Mouse (Mus musculus) heart, embryonic 14.5 days (tissue): ENCODE measurements at regions not wholly inside any gene's neighbourhood (a gene's known extent, or its start where the extent isn't known, plus 50 kb on each side); places are given as distances from the start of the nearest gene placed in this dataset.

Source experiments
- ATAC-seq: fragments of 200-750 bp; cut with Nextera tagmentation; 2 replicates; pipeline ENCODE4 v1.8.0; 2017; ENCODE audit warnings: low read depth, moderate TSS enrichment; ENCODE audit not compliant: insufficient number of reproducible peaks, insufficient read depth, low FRiP score
- H3K27ac ChIP-seq, 2 experiments: fragments of 200-500 bp in 1 of 2; fragments of 300-500 bp in 1 of 2; sonication (generic) in 1 of 2; replicated peaks in 1 of 2; 2 replicates each; pipeline ENCODE4 v1.5.1; 2012 to 2014; ENCODE audit warnings: low read depth in 2 of 2, low read length in 2 of 2, control low read depth in 1 of 2, mild to moderate bottlenecking in 1 of 2, mixed read lengths in 1 of 2; ENCODE audit not compliant: control insufficient read depth in 1 of 2, insufficient read depth in 1 of 2
- H3K27me3 ChIP-seq: fragments of 300-500 bp; sonication (generic); 2 replicates; pipeline ENCODE4 v1.6.1; 2014; ENCODE audit warnings: mild to moderate bottlenecking, low read length, control low read depth; ENCODE audit not compliant: control insufficient read depth, insufficient read depth
- H3K36me3 ChIP-seq: fragments of 300-500 bp; sonication (generic); 2 replicates; pipeline ENCODE4 v1.6.1; 2014; ENCODE audit warnings: mild to moderate bottlenecking, control low read depth, low read length, mixed read lengths; ENCODE audit not compliant: control insufficient read depth, insufficient read depth
- H3K4me1 ChIP-seq, 2 experiments: fragments of 200-500 bp in 1 of 2; fragments of 300-500 bp in 1 of 2; sonication (generic) in 1 of 2; 2 replicates each; pipeline ENCODE4 v1.6.1; 2012 to 2014; ENCODE audit warnings: low read length in 2 of 2, control low read depth in 1 of 2, mixed read lengths in 1 of 2; ENCODE audit not compliant: control insufficient read depth in 2 of 2, insufficient read depth in 2 of 2
- H3K4me2 ChIP-seq: fragments of 300-500 bp; sonication (generic); 2 replicates; pipeline ENCODE4 v1.6.1; 2014; ENCODE audit warnings: mild to moderate bottlenecking, low read length
- H3K4me3 ChIP-seq, 2 experiments: fragments of 200-500 bp in 1 of 2; fragments of 300-500 bp in 1 of 2; sonication (generic) in 1 of 2; 2 replicates each; pipeline ENCODE4 v1.5.1; 2012 to 2014; ENCODE audit warnings: low read length in 2 of 2, mild to moderate bottlenecking in 2 of 2, control low read depth in 1 of 2, low read depth in 1 of 2, moderate library complexity in 1 of 2; ENCODE audit not compliant: control insufficient read depth in 1 of 2, insufficient read depth in 1 of 2
- H3K9ac ChIP-seq: fragments of 300-500 bp; sonication (generic); 2 replicates; pipeline ENCODE4 v1.6.1; 2014; ENCODE audit warnings: mild to moderate bottlenecking, low read length
- H3K9me3 ChIP-seq: fragments of 300-500 bp; sonication (generic); 2 replicates; pipeline ENCODE4 v1.6.1; 2016; ENCODE audit warnings: low read length, control low read depth; ENCODE audit not compliant: control insufficient read depth
- WGBS: fragments of 180-500 bp; shearing (Covaris S2); extraction: QIAGEN DNeasy Blood & Tissue Kit; methylation state at CpG from one replicate; pipeline ENCODE4 v1.1.7; 2014; 5-methylcytosine and 5-hydroxymethylcytosine counted together

DNA sequence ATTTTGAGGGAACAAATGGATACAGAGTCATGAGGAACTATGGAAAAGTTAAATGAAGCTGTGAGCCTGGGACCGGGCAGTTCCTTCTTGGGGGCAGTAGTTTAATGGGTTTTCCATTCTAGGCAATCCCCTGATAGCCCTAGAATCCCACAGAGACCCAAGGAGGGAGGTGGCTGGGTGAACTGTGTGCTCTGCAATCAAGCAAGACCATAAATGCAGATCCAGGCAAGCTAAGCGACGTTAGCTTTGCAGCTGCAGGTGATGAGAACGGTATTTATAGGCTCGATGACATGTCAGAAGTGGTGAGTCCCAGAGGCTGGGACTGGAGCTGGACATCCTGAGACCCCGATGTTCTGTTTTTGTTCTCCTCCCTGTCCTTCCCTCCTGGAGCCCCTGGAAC lies 108.2 kb downstream of the Zfp36l1 start:
- Histone ChIP-seq H3K9ac (no peak overlapping the region; the same call in none of the 2 replicates), H3K36me3 (no peaks in the 10 kb centered on the region), H3K27me3 (no peaks in the 10 kb centered on the region), H3K4me3 (no peak overlapping the region), H3K4me2 (no peak overlapping the region), H3K4me1 (peaks cover 22 to 37% of the 10 kb centered on the region in 2 experiments), H3K9me3 (no peaks in the 10 kb centered on the region), H3K27ac (peak overlapping the region; percentile 71 to 72)
- ATAC-seq, result 0 out of 2 replicates have a peak, but pooled peaks have one; percentile 60
- 23% methylated on average over 6 of the region's 6 CpGs for WGBS

DNA sequence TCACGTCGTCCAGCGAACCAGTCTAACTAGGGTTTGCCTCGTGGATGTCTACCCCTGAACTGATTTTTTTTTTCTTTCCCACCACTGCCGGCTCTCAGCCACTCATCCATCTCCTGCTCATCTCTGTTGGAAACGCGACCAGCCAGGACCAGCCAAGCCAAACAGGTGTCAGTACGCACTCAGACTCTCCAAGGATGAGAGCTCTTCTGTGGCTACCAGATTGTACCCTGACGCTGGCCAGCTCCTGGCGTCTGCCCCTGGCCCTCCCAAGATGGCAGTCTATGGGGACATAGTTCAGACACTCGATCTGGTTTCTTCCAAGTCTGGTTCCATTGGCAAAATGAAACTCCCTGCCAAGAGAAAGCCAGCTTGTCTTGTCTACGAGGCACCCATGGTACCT lies 109.3 kb downstream of the Zfp36l1 start:
- no peak overlapping the region for H3K4me2 ChIP-seq
- no peak overlapping the region for H3K9ac ChIP-seq
- 0 out of 4 replicates have a peak overlapping the region, but pooled peaks of 1 of the 2 experiments have one; percentile 72 for H3K27ac ChIP-seq
- H3K27me3 ChIP-seq, result no peaks in the 10 kb centered on the region
- no peaks in the 10 kb centered on the region for H3K36me3 ChIP-seq
- H3K9me3 ChIP-seq, result no peaks in the 10 kb centered on the region
- ATAC-seq, result no peak
- peaks cover 29 to 47% of the 10 kb centered on the region in 2 experiments for H3K4me1 ChIP-seq
- WGBS, result 86% methylated on average over 12 of the region's 12 CpGs
- H3K4me3 ChIP-seq, result no peak overlapping the region

DNA sequence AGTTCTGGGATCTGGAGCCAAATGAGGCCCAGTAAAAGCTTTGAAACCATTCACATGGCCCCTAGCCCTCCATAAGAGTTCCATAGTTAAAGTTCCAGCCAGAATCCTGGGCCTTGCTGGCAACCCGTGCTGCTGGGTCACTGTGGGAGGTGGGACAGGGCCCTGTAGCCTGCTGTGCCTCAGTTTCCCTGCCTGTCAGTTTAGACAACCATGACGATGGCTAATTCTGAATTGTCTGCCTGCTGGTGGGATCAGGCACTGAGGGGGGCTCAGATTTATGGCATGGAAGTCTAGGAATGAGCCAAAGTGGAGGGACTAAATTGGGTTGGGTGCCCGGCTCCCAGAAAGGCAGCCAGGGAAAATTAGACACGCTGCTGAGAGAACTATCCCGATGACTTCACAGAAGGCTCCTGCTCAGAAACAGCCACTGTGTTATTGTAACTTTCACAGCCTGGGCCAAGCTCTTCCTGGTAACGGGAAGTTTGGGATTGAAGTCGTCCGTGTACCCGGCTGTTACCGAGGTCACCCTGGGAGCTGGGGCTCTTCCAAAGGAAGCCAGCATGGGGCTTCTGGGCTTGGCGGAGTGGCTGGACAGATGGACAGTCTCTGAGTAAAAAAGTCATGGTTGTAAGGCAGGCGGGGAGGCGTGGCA lies 110.2 kb downstream of the Zfp36l1 start:
- H3K27me3 ChIP-seq, result no peaks in the 10 kb centered on the region
- H3K4me1 ChIP-seq, result peaks cover 26 to 47% of the 10 kb centered on the region in 2 experiments
- H3K27ac ChIP-seq, result no peak overlapping the region
- no peaks in the 10 kb centered on the region for H3K9me3 ChIP-seq
- H3K9ac ChIP-seq, result no peak overlapping the region
- H3K36me3 ChIP-seq, result no peaks in the 10 kb centered on the region
- 78% methylated on average over 13 of the region's 13 CpGs for WGBS
- H3K4me3 ChIP-seq, result no peak overlapping the region
- no peak for ATAC-seq
- H3K4me2 ChIP-seq, result no peak overlapping the region

DNA sequence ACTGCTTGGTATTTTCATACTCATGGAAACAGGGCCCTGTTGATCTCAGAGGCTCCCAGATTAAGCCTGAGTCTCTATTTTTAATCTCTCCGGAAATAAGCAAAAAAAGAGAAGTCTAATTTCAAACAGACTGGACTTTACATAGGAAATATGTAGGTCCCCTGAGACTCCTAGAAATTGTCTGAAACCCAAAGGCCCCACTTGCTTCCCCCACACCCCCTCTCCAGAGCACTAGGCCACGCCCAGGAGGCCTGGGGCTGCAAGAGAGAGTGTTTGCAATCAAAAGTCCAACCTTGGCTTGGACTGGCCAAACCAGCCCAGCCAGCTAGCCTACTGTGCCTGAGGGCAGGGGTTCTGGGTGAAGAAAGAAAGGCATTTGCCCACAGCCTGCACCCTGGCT lies 111.0 kb downstream of the Zfp36l1 start:
- no peak for ATAC-seq
- H3K9me3 ChIP-seq, result no peaks in the 10 kb centered on the region
- 71% methylated on average over 2 of the region's 2 CpGs for WGBS
- peaks cover 26 to 47% of the 10 kb centered on the region in 2 experiments for H3K4me1 ChIP-seq
- no peaks in the 10 kb centered on the region for H3K27me3 ChIP-seq
- H3K4me2 ChIP-seq, result no peak overlapping the region
- no peak overlapping the region for H3K9ac ChIP-seq
- H3K36me3 ChIP-seq, result no peaks in the 10 kb centered on the region
- H3K4me3 ChIP-seq, result no peak overlapping the region
- H3K27ac ChIP-seq, result no peak overlapping the region

DNA sequence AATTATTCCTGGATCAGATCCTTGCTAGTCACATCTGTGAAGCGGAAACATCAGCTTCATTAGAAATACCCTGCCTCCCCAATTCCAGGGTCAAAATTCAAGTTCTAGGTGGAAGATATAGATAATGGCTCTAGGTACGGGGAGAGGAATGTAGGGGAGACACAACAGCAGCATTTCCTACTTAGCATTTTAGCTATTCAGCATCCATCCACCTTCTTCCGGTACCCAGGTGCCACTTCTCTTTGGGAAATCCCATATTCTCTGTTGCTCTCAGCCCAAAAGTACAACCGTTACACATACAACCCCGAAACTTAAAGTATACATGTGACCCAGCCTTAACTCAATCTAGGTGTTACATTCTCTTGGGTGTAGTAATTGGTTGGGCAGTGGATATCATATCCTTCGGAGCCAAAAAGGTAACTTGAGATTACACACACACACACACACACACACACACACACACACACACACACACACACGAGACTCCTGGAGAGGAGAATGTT lies 112.9 kb downstream of the Zfp36l1 start:
- ATAC-seq, result no peak
- Histone ChIP-seq H3K27ac (no peak overlapping the region), H3K36me3 (no peaks in the 10 kb centered on the region), H3K4me2 (no peak overlapping the region), H3K9ac (no peak overlapping the region), H3K4me1 (peaks cover 30 to 41% of the 10 kb centered on the region in 2 experiments), H3K27me3 (no peaks in the 10 kb centered on the region), H3K4me3 (no peak overlapping the region), H3K9me3 (no peaks in the 10 kb centered on the region)
- 90% methylated on average over 7 of the region's 7 CpGs for WGBS

DNA sequence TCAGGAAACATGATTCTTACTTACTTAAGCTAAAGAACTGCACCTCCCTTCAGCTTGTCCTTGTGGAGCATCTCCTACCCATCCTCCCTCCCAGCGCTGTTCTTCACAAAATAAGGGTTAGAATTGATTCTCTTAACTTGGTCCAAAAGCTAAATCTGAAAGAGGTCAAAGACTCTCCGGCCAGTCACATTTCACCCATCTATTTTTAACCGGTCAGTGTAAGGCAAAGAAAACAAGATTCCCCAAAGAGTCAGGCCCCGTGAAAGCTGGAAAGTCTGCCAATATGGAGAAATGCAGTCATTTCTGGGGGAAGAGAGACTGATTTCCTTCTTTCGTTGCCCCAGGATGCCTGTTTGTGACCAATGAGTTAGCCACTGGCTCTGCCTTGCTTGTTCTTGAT lies 114.0 kb downstream of the Zfp36l1 start:
- WGBS, result 38% methylated on average over 5 of the region's 5 CpGs
- Histone ChIP-seq H3K36me3 (no peaks in the 10 kb centered on the region), H3K4me3 (no peak overlapping the region), H3K9ac (0 out of 2 replicates have a peak overlapping the region, but pooled peaks have one; percentile 13), H3K9me3 (no peaks in the 10 kb centered on the region), H3K4me2 (no peak overlapping the region), H3K27ac (peak overlapping the region; percentile 28 to 63; a peak in 3 of 4 replicates), H3K4me1 (peaks cover 32 to 39% of the 10 kb centered on the region in 2 experiments), H3K27me3 (no peaks in the 10 kb centered on the region)
- ATAC-seq, result no peak

DNA sequence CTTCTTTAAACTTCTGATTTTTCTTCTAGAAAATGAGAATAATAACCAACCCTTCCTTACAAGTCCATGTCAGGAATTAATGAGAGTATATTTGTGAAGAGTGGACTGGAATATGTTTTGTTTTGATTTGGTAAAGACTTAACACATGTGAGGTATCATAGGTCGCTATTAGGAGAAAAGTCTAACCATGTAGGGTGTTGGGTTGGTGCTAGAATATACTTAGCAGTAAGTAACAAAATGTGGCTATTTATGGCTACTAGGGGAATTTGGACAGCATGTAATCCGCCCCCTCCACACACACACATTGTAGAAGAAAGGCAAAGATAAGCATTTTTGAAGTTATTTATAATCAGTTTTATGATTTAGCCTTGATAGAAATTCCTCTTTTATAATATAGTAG lies 114.5 kb downstream of the Zfp36l1 start:
- Histone ChIP-seq H3K4me1 (peaks cover 32 to 42% of the 10 kb centered on the region in 2 experiments), H3K9ac (no peak overlapping the region), H3K27me3 (no peaks in the 10 kb centered on the region), H3K4me2 (no peak overlapping the region), H3K9me3 (no peaks in the 10 kb centered on the region), H3K27ac (peak overlapping the region in 1 of 2 experiments; percentile 63; a peak in 1 of 4 replicates), H3K4me3 (no peak overlapping the region), H3K36me3 (no peaks in the 10 kb centered on the region)
- ATAC-seq, result no peak
- WGBS, result 45% methylated on average over 2 of the region's 2 CpGs
